Mouse (Mus musculus) spleen, adult 2 months (tissue): ENCODE measurements around the gene Zeb2.

ENCODE experiments used
- CTCF ChIP-seq: fragments of 200-500 bp; IDR thresholded peaks from 2 replicates; pipeline ENCODE4 v1.5.1; 2011; ENCODE audit warnings: mild to moderate bottlenecking, inconsistent platforms; ENCODE audit not compliant: insufficient read depth, insufficient read length, insufficient replicate concordance; ENCODE audit errors: extremely low read depth
- POLR2A ChIP-seq: fragments of 200-500 bp; IDR thresholded peaks from 2 replicates; pipeline ENCODE4 v1.6.1; 2011; ENCODE audit warnings: low read depth, low read length, inconsistent platforms

DNA sequence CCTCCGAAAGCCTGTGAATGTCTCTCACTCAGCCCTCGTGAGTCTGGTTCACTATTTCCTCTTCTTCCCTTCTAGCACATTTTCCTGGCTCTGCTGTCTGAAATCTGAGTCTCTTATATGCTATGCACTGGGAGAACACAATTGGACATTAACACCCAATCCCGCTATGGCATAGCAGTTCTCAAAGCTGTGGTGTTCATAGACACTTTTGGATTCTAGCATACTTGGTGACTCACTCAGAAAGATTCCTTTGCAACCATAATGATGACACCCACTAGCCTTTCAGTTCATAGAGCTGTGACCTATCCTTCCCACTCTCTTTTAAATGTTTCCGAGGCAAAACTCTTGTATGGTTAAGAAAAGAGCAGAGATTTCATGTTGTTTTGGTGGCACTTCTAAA, 156.0 kb downstream of the Zeb2 start:
- TF ChIP-seq POLR2A (no peak), CTCF (no peak)
